27 mouse cellular contexts compared by ENCODE assay signal in the genomic region with DNA sequence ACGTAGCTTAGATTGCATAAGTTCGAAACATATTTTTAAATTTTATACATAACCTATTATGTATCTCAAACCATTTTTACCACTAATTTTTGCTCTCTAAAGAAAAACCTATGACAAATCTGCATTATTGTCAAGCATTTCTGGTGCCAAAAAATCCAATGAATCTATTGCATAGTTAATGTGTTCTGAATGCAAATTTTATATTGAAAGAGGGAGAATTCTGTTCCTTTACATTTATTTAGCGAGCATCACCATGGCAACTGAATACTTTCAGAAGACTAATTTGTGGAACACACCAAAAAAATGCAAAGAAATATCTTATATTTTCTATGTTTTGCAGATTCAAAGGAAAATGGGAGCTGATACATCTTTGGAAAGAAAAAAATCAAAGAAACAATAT.
DNase-seq lines count a peak whose midpoint lies in the region; ATAC-seq and TF ChIP-seq lines count a peak whose summit lies in the region.
"Had no signal": no experiment of that assay in that cellular context is flagged by ENCODE, and none has a peak within 500 bp of the region (broad histone marks: within the 10 kb centered on the region; RNA-seq: fewer than 3 reads in every experiment).

No protein-coding gene starts in this region.

- no peak overlapping the region for H3K4me2 ChIP-seq in forebrain, embryonic 14.5 days (ENCODE audit: low read length)
- no peak overlapping the region for H3K4me2 ChIP-seq in forebrain, embryonic 13.5 days
- no peak overlapping the region for H3K4me2 ChIP-seq in hindbrain, postnatal 0 days (ENCODE audit: low read depth, low read length)
- no peak overlapping the region for H3K4me2 ChIP-seq in midbrain, embryonic 14.5 days (ENCODE audit: low read length)
- no peak overlapping the region for H3K4me2 ChIP-seq in midbrain, embryonic 13.5 days (replicated peaks)
- H3K4me2 ChIP-seq: embryonic facial prominence, embryonic 13.5 days; forebrain, embryonic 15.5 days; heart, embryonic 12.5 days; heart, embryonic 15.5 days; hindbrain, embryonic 14.5 days had no signal

- DNase-seq in forebrain, embryonic 14.5 days (ENCODE audit: low spot score): peak; percentile 23
- DNase-seq in hindbrain, postnatal 0 days (ENCODE audit: low spot score): peak; percentile 8
- DNase-seq in hindbrain, embryonic 10.5 days (ENCODE audit: low spot score): no peak
- DNase-seq in midbrain, embryonic 14.5 days: peak; percentile 17
- DNase-seq in brain, embryonic 18.5 days (ENCODE audit: low read depth, low spot score): peak; percentile 46
- no peak for DNase-seq in kidney, postnatal 14 days
- DNase-seq: adrenal gland, adult 8-10 months; adrenal gland, postnatal 25 days; cerebellum, adult 11-12 months; cerebellum, adult 8-10 months; cerebellum, postnatal 10 days; cerebellum, postnatal 36 days; embryo, embryonic 11 days; gastrocnemius, postnatal 25 days; heart, adult 18-20 months; heart, postnatal 10 days; heart, postnatal 36 days had no signal

- H3K4me1 ChIP-seq in forebrain, embryonic 14.5 days (ENCODE audit: control insufficient read depth, insufficient read depth, low read length): no peaks in the 10 kb centered on the region
- no peaks in the 10 kb centered on the region for H3K4me1 ChIP-seq in forebrain, embryonic 13.5 days
- H3K4me1 ChIP-seq in hindbrain, postnatal 0 days (ENCODE audit: insufficient read depth, low read length): no peaks in the 10 kb centered on the region
- no peaks in the 10 kb centered on the region for H3K4me1 ChIP-seq in hindbrain, embryonic 10.5 days (replicated peaks)
- no peaks in the 10 kb centered on the region for H3K4me1 ChIP-seq in midbrain, embryonic 14.5 days (ENCODE audit: control insufficient read depth, insufficient read depth, low read length)
- no peaks in the 10 kb centered on the region for H3K4me1 ChIP-seq in midbrain, embryonic 13.5 days (replicated peaks)
- H3K4me1 ChIP-seq: embryonic facial prominence, embryonic 10.5 days; embryonic facial prominence, embryonic 13.5 days; forebrain, embryonic 15.5 days; heart, embryonic 12.5 days; heart, embryonic 15.5 days had no signal

- WGBS in forebrain, embryonic 14.5 days: 89% methylated on average over 3 of the region's 3 CpGs
- WGBS in forebrain, embryonic 13.5 days: 87% methylated on average over 3 of the region's 3 CpGs
- 75% methylated on average over 3 of the region's 3 CpGs for WGBS in hindbrain, postnatal 0 days
- WGBS in hindbrain, embryonic 10.5 days: 86% methylated on average over 3 of the region's 3 CpGs
- WGBS in midbrain, embryonic 14.5 days: 81% methylated on average over 3 of the region's 3 CpGs
- WGBS in midbrain, embryonic 13.5 days: 83% methylated on average over 3 of the region's 3 CpGs

- no peak for ATAC-seq in forebrain, embryonic 14.5 days
- ATAC-seq in forebrain, embryonic 13.5 days: no peak
- no peak for ATAC-seq in hindbrain, postnatal 0 days
- ATAC-seq in midbrain, embryonic 14.5 days (ENCODE audit: low FRiP score, low TSS enrichment): no peak
- ATAC-seq in midbrain, embryonic 13.5 days: no peak
- ATAC-seq: activated CD4-positive, CD25-positive, alpha-beta regulatory T cell, adult 4 months; forebrain, embryonic 15.5 days had no signal

- no peak overlapping the region for H3K9ac ChIP-seq in forebrain, embryonic 14.5 days (ENCODE audit: low read length)
- H3K9ac ChIP-seq in forebrain, embryonic 13.5 days: no peak overlapping the region
- H3K9ac ChIP-seq in hindbrain, postnatal 0 days (replicated peaks; ENCODE audit: low read length): no peak overlapping the region
- H3K9ac ChIP-seq in midbrain, embryonic 14.5 days (replicated peaks; ENCODE audit: low read length): no peak overlapping the region
- H3K9ac ChIP-seq in midbrain, embryonic 13.5 days (replicated peaks): no peak overlapping the region
- H3K9ac ChIP-seq: embryonic facial prominence, embryonic 13.5 days; forebrain, embryonic 15.5 days; heart, embryonic 12.5 days; heart, embryonic 15.5 days; hindbrain, embryonic 14.5 days had no signal

- no peaks in the 10 kb centered on the region for H3K27me3 ChIP-seq in forebrain, embryonic 14.5 days (replicated peaks; ENCODE audit: control insufficient read depth, insufficient read depth, low read length)
- H3K27me3 ChIP-seq in forebrain, embryonic 13.5 days: no peaks in the 10 kb centered on the region
- H3K27me3 ChIP-seq in hindbrain, postnatal 0 days (ENCODE audit: insufficient read depth, low read length): no peaks in the 10 kb centered on the region
- no peaks in the 10 kb centered on the region for H3K27me3 ChIP-seq in hindbrain, embryonic 10.5 days (ENCODE audit: insufficient read depth, poor library complexity, severe bottlenecking)
- no peaks in the 10 kb centered on the region for H3K27me3 ChIP-seq in midbrain, embryonic 14.5 days (ENCODE audit: control insufficient read depth, insufficient read depth, low read length)
- H3K27me3 ChIP-seq in midbrain, embryonic 13.5 days: no peaks in the 10 kb centered on the region
- H3K27me3 ChIP-seq: embryonic facial prominence, embryonic 13.5 days; forebrain, embryonic 15.5 days; heart, embryonic 12.5 days; heart, embryonic 15.5 days had no signal

- H3K36me3 ChIP-seq in forebrain, embryonic 14.5 days (ENCODE audit: control insufficient read depth, insufficient read depth, low read length): no peaks in the 10 kb centered on the region
- no peaks in the 10 kb centered on the region for H3K36me3 ChIP-seq in forebrain, embryonic 13.5 days (ENCODE audit: poor library complexity, severe bottlenecking)
- H3K36me3 ChIP-seq in hindbrain, postnatal 0 days (ENCODE audit: insufficient read depth, low read length): no peaks in the 10 kb centered on the region
- H3K36me3 ChIP-seq in hindbrain, embryonic 10.5 days: no peaks in the 10 kb centered on the region
- no peaks in the 10 kb centered on the region for H3K36me3 ChIP-seq in midbrain, embryonic 14.5 days (ENCODE audit: control insufficient read depth, insufficient read depth, low read length)
- no peaks in the 10 kb centered on the region for H3K36me3 ChIP-seq in midbrain, embryonic 13.5 days
- H3K36me3 ChIP-seq: embryonic facial prominence, embryonic 10.5 days; embryonic facial prominence, embryonic 13.5 days; forebrain, embryonic 15.5 days; heart, embryonic 12.5 days; heart, embryonic 15.5 days had no signal

- no peak for TF ChIP-seq CTCF in hindbrain, postnatal 0 days (IDR thresholded peaks at IDR 0.05; ENCODE audit: low read depth)

- no peak overlapping the region for H3K4me3 ChIP-seq in forebrain, embryonic 14.5 days (ENCODE audit: low read depth, low read length)
- no peak overlapping the region for H3K4me3 ChIP-seq in forebrain, embryonic 13.5 days
- H3K4me3 ChIP-seq in hindbrain, postnatal 0 days (ENCODE audit: low read length): no peak overlapping the region
- no peak overlapping the region for H3K4me3 ChIP-seq in hindbrain, embryonic 10.5 days
- no peak overlapping the region for H3K4me3 ChIP-seq in midbrain, embryonic 14.5 days (replicated peaks; ENCODE audit: low read depth, low read length)
- no peak overlapping the region for H3K4me3 ChIP-seq in midbrain, embryonic 13.5 days (replicated peaks)
- H3K4me3 ChIP-seq: embryonic facial prominence, embryonic 10.5 days; embryonic facial prominence, embryonic 13.5 days; erythroblast, embryonic 14.5 days; forebrain, embryonic 15.5 days; heart, embryonic 12.5 days; heart, embryonic 15.5 days had no signal

- H3K9me3 ChIP-seq in forebrain, embryonic 14.5 days (replicated peaks; ENCODE audit: control insufficient read depth, low read length): no peaks in the 10 kb centered on the region
- no peaks in the 10 kb centered on the region for H3K9me3 ChIP-seq in forebrain, embryonic 13.5 days (replicated peaks)
- H3K9me3 ChIP-seq in hindbrain, postnatal 0 days (ENCODE audit: low read length): no peaks in the 10 kb centered on the region
- H3K9me3 ChIP-seq in hindbrain, embryonic 10.5 days: no peaks in the 10 kb centered on the region
- H3K9me3 ChIP-seq in midbrain, embryonic 14.5 days (ENCODE audit: control insufficient read depth, low read length): no peaks in the 10 kb centered on the region
- H3K9me3 ChIP-seq in midbrain, embryonic 13.5 days: no peaks in the 10 kb centered on the region
- H3K9me3 ChIP-seq: embryonic facial prominence, embryonic 10.5 days; embryonic facial prominence, embryonic 13.5 days; forebrain, embryonic 15.5 days; heart, embryonic 12.5 days; heart, embryonic 15.5 days had no signal

- no peak overlapping the region for H3K27ac ChIP-seq in forebrain, embryonic 14.5 days (ENCODE audit: low read depth, low read length)
- no peak overlapping the region for H3K27ac ChIP-seq in forebrain, embryonic 13.5 days
- H3K27ac ChIP-seq in hindbrain, postnatal 0 days: no peak overlapping the region
- no peak overlapping the region for H3K27ac ChIP-seq in hindbrain, embryonic 10.5 days
- H3K27ac ChIP-seq in midbrain, embryonic 14.5 days (replicated peaks; ENCODE audit: low read depth, low read length): no peak overlapping the region
- H3K27ac ChIP-seq in midbrain, embryonic 13.5 days: no peak overlapping the region
- H3K27ac ChIP-seq: embryonic facial prominence, embryonic 10.5 days; embryonic facial prominence, embryonic 13.5 days; heart, embryonic 15.5 days; hindbrain, embryonic 14.5 days had no signal

Comparison
In these comparisons a context has a peak if more than half of its experiments do, and no peak if none do; other contexts are left out.
1. DNase-seq: peak in forebrain, embryonic 14.5 days (single experiment), hindbrain, postnatal 0 days (single experiment), midbrain, embryonic 14.5 days (single experiment) and brain, embryonic 18.5 days (single experiment); none in hindbrain, embryonic 10.5 days (single experiment) and kidney, postnatal 14 days (single experiment).